Mouse (Mus musculus): ENCODE measurements around the gene Sprr2a2.
"Not testable (repeated sequence)": the region's sequence is repeated elsewhere in the genome, so short reads cannot be mapped to it uniquely, and the experiment has no call there.

GRCm38 (mm10) chr3:92227410-92227809 lies 11.7 kb downstream of the Sprr2a2 start:
- not testable (repeated sequence) for TF ChIP-seq CTCF, EP300 (IDR thresholded peaks at IDR 0.05)
